Mouse (Mus musculus) layer of hippocampus, postnatal 14 days (tissue): Measurements from ENCODE around the gene Prkca. TPM values are rescaled to one million over a fixed set of nuclear protein-coding genes. Genes with fewer than 3 reads are reported as not detected.
A peak's percentile ranks its signal among the peaks of the same experiment; 100 is the strongest.

Experiments
- DNase-seq, 2 experiments: peaks; one replicate each; pipeline ENCODE4 v3.0.0; 2021 to 2022; ENCODE audit warnings: low spot score in 2 of 2, mixed read lengths in 1 of 2
- total RNA-seq, 2 experiments: library from RNA; stranded (reverse); gene quantifications; 2 replicates each; pipeline ENCODE4 v1.2.3; 2021

Gene Prkca
- total RNA-seq, 2 experiments from 2014 or later = 205 to 208 TPM

- DNase-seq = no peak
These were observed 1.9 kb downstream of the Prkca start for GRCm38 (mm10) chr11:108341783-108342182.

GRCm38 (mm10) chr11:108340293-108340692 lies 3.4 kb downstream of the Prkca start:
- DNase-seq = no peak

GRCm38 (mm10) chr11:108336445-108336844 lies 7.3 kb downstream of the Prkca start:
- no peak for DNase-seq

DNA sequence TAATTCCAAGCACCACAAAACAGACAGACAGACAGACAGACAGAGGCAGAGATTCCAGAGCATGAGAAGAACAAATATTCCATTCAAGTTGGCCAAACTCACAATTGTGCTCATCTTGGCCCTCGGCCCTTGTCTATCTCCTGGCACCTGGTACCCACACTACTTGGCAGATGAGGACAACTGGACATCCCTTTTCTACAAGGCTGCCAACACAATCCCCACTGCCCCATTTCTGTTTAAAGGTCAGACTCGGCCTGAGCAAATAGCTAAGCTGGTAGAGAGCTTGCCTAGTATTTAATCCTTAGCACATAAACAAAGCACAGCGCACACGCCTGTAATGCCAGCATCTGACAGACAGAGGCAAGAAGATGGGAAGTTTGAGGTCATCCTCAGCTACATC lies 8.2 kb downstream of the Prkca start:
- DNase-seq = no peak

GRCm38 (mm10) chr11:108334658-108335057 lies 9.1 kb downstream of the Prkca start:
- no peak for DNase-seq

DNA sequence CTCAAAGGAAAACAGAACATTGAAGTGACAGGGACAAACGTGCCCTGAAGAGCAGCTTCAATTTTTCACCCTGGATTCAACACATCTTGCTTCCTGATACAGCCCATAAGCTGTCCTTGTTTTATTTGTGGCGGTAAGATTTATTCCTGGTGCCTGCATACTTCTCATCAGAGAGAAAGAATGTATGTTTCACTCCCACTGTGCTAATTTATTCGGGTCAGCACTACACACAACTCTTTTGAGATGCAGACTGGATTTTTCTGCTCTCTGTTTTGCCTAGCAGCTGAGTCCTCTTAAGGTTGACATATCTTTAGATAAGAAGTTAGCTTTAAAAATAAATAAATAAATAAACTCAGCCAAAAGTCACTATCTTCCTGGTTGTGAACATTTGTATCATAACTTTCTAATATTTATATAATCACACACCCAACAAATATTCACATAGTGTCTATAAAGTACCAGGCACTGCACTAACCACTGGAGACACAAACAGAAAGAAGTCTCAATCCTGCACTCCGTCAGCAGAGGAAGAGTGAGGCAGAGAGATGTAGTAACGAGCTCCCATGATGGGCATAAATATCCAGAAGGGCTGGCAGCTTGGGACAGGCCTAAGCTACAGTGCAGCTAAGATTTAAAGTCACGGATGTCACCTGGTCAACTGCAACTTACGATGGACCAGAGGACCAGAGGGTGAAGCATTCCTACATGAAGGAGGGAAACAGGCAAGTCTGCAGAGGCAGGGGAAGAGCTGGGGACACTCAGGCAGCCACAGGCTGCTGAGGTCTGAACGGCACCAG lies 9.9 kb downstream of the Prkca start:
- no peak for DNase-seq

- DNase-seq = no peak
These were observed 10.7 kb downstream of the Prkca start for GRCm38 (mm10) chr11:108333006-108333405.

DNA sequence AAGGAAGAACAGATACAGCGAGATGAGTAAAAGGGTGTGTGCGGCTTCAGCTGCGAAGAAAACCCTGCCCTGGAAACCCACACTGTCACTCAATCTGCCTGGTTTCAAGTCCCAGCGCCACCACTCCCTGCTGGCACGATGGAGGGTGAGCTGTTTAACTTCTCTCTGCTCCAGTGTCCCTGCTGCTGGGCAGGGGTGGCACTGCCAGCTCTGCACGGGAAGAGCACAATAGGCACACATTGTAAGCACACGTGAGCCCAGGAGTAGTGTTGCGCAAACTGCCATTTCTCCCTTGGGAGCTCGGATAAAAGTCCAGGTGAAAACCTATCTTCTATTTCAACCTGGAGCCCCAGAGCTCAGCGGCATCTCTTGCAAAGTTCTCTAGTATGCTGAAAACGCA lies 12.9 kb downstream of the Prkca start:
- no peak for DNase-seq

DNA sequence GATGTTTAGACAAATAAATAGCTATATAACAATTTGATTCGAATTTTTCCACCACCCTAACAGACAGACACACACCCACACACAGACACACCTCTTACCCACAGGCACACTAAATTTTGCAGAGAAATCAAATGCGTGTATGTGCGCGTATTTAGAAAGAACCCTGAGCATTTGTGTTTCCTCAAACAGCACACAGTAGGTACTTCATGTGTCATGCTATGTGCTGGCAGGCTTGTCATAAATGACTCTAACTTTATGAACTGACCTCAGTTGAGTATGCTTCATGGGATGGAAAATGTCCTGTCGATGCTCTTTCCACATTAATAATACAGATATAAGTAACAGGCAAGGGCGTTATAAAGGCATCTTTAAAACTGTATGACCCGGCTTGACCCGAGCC lies 17.8 kb downstream of the Prkca start:
- no peak for DNase-seq

- no peak for DNase-seq
These were observed 21.6 kb downstream of the Prkca start for GRCm38 (mm10) chr11:108322156-108322555.

GRCm38 (mm10) chr11:108320561-108320960 lies 23.2 kb downstream of the Prkca start:
- DNase-seq = no peak

- DNase-seq = no peak
These were observed 24.6 kb downstream of the Prkca start for GRCm38 (mm10) chr11:108319162-108319561.

- no peak for DNase-seq
These were observed 25.9 kb downstream of the Prkca start for GRCm38 (mm10) chr11:108317878-108318277.

DNA sequence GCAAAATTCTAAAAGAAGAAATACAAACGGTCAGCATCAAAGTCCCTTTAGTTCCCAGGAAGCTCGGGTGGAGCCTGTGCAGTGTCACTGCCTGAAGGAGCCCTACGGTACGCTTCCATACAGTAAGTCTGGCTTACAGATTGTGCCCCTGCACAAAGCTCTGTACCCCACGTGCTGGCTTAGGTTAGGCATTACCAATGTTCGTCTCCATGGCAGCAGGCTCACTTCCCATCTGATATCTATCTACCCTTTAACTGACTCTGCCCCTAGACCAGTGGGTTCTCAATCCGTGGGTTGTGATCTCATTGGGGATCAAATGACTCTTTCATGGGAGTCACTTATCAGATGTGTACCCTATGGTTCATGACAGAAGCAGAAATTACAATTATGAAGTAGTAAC lies 28.0 kb downstream of the Prkca start:
- DNase-seq = no peak

GRCm38 (mm10) chr11:108312516-108312915 lies 31.2 kb downstream of the Prkca start:
- DNase-seq = peak in 1 of 2 experiments; percentile 20

GRCm38 (mm10) chr11:108311912-108312311 lies 31.8 kb downstream of the Prkca start:
- DNase-seq = no peak

GRCm38 (mm10) chr11:108309791-108310190 lies 33.9 kb downstream of the Prkca start:
- no peak for DNase-seq

DNA sequence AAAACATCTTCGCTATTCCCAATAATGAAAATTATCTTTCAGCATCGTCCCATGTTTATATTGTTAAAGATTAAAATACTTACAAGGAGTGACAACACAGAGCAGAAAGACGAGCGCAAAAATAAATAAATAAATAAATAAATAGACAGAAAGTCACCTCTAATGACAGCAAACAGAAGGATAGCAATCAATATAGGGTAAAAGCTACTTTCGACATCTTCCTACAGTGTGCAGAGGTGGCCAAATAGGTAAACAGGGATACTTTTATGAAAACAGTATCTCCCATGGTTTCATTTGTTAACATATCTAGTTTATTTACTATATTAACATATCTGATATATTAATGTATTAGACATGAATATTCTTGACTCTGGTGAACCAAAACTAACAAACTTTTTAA lies 35.5 kb downstream of the Prkca start:
- no peak for DNase-seq

DNA sequence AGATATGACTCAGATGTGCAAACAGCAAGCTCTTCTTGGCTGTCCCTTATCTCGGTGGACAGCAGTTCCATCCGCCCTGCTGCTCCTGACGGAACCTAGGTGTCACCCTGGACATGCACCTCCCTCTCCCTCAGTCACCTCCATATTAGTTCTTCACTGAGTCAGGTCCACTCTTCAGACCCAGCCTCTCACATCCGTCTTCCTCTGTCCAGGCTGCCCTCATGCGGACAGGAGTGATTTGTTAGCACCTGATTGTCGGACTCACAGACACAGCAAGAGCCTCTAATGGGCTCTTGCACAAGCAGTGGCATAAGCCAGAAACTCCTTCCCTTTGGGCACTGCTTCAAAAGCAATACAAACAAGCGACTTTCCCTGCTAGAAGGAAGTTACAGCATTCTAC lies 36.5 kb downstream of the Prkca start:
- DNase-seq = no peak

DNA sequence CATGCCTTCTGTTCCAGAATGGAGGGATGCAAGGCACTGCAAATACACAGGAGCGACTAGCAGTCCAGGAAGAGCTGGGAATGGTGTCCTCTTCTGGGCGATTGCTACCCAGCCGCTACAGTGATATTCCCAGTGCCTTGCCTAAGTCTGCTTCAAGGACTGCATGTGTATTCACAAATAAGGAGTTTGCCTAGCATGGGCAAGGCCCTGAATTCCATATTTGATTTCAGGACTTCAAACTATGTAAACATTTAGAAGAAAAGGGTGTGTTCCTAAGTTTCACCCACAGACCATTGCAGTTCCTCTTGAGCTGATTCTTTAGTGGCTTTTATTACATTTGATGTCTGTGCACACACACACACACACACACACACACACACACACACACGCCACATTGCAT lies 39.9 kb downstream of the Prkca start:
- DNase-seq = no peak

- DNase-seq = no peak
These were observed 41.8 kb downstream of the Prkca start for GRCm38 (mm10) chr11:108301796-108302490.

DNA sequence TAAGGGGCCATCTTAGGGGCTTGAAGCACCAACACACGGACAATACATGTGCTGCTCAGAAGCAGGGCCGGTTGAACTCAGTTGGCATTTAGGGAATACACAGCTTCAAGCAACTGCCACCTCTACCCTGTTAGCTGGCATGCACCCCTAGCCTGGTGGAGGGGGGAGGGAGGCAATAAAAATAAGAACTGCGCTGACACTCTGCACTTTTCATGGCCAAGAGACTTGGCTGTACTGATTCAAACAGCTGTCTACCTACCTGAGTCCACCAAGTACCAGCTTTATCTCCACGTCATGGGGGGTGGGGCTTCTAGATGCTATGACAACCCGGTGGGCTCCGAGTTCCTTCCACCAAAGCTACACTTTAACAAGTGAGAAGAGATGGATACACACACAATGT lies 42.7 kb downstream of the Prkca start:
- no peak for DNase-seq

DNA sequence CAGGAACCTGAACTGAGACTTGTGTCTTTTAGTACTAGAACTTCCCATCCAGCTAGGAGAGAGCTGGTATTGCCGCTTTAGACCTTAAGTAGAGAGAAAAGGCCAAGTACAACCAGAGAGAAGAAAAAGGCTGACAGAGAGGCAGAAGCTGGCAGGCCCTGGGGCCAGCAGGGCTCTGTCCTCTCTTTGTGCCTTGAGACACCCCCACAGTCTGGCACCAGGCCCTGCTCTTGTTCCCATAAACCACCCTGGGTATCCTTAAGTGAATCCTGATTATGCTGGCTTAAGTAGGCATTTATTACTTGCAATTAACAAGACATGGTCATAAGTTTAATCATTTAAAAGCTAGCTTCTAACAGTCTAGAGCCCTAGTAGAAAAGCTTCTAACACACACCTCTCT lies 43.3 kb downstream of the Prkca start:
- DNase-seq = no peak
